Mouse (Mus musculus): Measurements from ENCODE around the gene Col7a1. TPM values are rescaled to one million over a fixed set of nuclear protein-coding genes. Genes with fewer than 3 reads are reported as not detected.

Gene Col7a1
- polyA plus RNA-seq, 1 experiment from 2014 or later: 2.6 TPM

DNA sequence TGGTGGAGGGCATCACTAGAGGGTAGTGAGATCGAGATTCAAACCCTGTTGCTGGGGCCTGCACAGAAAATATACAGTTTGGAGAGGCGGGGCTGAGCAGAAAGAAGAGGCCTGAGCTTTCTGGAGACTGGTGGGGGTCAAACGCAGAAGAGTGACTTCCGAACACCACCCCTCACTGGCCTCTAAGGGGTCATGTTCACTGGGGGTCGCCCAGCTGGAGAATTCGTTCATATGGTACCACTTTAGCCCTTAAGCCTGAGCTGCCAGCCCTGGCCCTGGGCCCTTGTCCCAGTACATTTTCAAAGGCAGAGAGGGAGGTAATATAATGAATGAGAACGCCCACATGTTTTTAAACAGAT, 37.1 kb downstream of the Col7a1 start:
- H3K27ac ChIP-seq (ENCODE audit: low read depth, low read length): no peak overlapping the region
- no peaks in the 10 kb centered on the region for H3K9me3 ChIP-seq (ENCODE audit: control insufficient read depth, low read length)
- ATAC-seq (ENCODE audit: low FRiP score): no peak

DNA sequence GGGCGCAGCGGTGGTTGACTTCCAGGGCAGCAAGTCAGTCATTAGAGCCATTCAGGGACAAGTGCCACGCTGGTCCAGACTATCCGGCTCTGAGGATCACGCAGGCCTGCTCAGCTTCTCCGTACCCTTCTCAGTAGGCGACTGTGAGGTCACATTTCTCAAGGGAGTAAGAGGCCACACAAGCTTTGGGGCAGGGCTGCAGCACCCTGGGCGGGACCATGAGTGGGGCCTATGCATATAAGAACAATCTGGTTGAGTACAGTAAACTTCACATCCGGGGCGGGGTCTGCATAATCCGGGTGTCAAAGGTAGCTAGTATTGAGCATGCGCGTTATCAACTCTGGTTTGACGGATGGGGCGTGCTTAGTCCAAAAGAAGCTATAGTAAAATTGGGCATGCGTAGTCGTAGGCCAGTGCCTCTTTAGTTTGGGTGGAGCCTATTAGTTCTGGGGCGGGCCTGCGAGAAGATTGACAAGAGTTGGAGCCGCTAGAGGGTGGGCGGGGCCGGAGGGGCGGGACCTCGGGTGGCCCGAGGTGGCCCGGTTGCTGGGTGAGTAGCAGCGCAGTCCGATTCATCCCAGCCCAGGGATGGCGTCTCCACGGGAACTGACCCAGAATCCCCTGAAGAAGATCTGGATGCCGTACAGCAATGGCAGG, 38.2 kb downstream of the Col7a1 start, which contains the start of gene Pfkfb4:
Gene Pfkfb4, plus strand, starts transcription at position 351 of the 657 bp plus-strand sequence.
- H3K4me3 ChIP-seq (ENCODE audit: low read depth, low read length): peak within 1 kb of the TSS; percentile 54
- no peaks in the 10 kb centered on the region for H3K9me3 ChIP-seq (ENCODE audit: control insufficient read depth, low read length)
- ATAC-seq (ENCODE audit: low FRiP score) (peak; percentile 96), DNase-seq (ENCODE audit: low spot score) (peak; percentile 97)
- WGBS: 2% methylated on average over 31 of the region's 31 CpGs
- H3K36me3 ChIP-seq (ENCODE audit: control insufficient read depth, insufficient read depth, low read length): no peaks in the 10 kb centered on the region
- H3K4me1 ChIP-seq (replicated peaks; ENCODE audit: control insufficient read depth, insufficient read depth, low read length): no peaks in the 10 kb centered on the region
- H3K27me3 ChIP-seq (ENCODE audit: control insufficient read depth, insufficient read depth, low read length): no peaks in the 10 kb centered on the region
- H3K9ac ChIP-seq (ENCODE audit: low read depth, low read length): peak within 1 kb of the TSS; percentile 50
- H3K27ac ChIP-seq (ENCODE audit: low read depth, low read length): peak within 1 kb of the TSS; percentile 58
- H3K4me2 ChIP-seq (replicated peaks; ENCODE audit: low read depth, low read length): peak within 1 kb of the TSS; percentile 72

More for the DNA sequence above, 37.1 kb downstream of the Col7a1 start:
- H3K4me3 ChIP-seq (ENCODE audit: low read depth, low read length): no peak overlapping the region
- no peaks in the 10 kb centered on the region for H3K4me1 ChIP-seq (replicated peaks; ENCODE audit: control insufficient read depth, insufficient read depth, low read length)
- WGBS: 77% methylated on average over 7 of the region's 7 CpGs
- H3K36me3 ChIP-seq (ENCODE audit: control insufficient read depth, insufficient read depth, low read length): no peaks in the 10 kb centered on the region
- no peak for DNase-seq (ENCODE audit: low spot score)
- no peak overlapping the region for H3K4me2 ChIP-seq (replicated peaks; ENCODE audit: low read depth, low read length)
- H3K27me3 ChIP-seq (ENCODE audit: control insufficient read depth, insufficient read depth, low read length): no peaks in the 10 kb centered on the region
- no peak overlapping the region for H3K9ac ChIP-seq (ENCODE audit: low read depth, low read length)

DNA sequence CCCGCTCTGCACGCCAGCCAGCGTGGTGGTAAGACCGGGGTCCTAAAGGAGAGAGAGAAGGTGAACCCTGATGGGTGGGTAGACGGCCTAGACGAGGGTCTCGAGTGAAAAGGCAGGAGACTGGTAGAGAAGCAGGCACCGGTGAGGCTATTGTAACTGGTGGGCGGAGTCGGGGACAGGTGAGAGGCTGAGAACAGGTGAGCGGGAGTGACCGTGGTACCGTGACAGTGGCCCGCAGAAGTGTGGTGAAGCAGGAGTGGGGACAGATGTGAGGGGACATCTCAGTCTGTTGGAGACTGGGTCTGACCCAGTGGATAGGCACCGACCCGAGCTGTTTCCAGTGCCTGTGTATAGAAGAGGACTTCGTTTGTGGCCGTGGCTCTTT, 38.7 kb downstream of the Col7a1 start:
- DNase-seq (ENCODE audit: low spot score) (no peak), ATAC-seq (ENCODE audit: low FRiP score) (peak; percentile 46; the same call in 1 of the 2 replicates)
- Histone ChIP-seq H3K9ac (ENCODE audit: low read depth, low read length) (peak overlapping the region; percentile 50), H3K9me3 (ENCODE audit: control insufficient read depth, low read length) (no peaks in the 10 kb centered on the region), H3K4me2 (replicated peaks; ENCODE audit: low read depth, low read length) (peak overlapping the region; percentile 72), H3K4me1 (replicated peaks; ENCODE audit: control insufficient read depth, insufficient read depth, low read length) (no peaks in the 10 kb centered on the region), H3K27ac (ENCODE audit: low read depth, low read length) (peak overlapping the region; percentile 38; the same call in 1 of the 2 replicates), H3K36me3 (ENCODE audit: control insufficient read depth, insufficient read depth, low read length) (no peaks in the 10 kb centered on the region), H3K4me3 (ENCODE audit: low read depth, low read length) (peak overlapping the region; percentile 54), H3K27me3 (ENCODE audit: control insufficient read depth, insufficient read depth, low read length) (no peaks in the 10 kb centered on the region)
- 12% methylated on average over 18 of the region's 18 CpGs for WGBS

DNA sequence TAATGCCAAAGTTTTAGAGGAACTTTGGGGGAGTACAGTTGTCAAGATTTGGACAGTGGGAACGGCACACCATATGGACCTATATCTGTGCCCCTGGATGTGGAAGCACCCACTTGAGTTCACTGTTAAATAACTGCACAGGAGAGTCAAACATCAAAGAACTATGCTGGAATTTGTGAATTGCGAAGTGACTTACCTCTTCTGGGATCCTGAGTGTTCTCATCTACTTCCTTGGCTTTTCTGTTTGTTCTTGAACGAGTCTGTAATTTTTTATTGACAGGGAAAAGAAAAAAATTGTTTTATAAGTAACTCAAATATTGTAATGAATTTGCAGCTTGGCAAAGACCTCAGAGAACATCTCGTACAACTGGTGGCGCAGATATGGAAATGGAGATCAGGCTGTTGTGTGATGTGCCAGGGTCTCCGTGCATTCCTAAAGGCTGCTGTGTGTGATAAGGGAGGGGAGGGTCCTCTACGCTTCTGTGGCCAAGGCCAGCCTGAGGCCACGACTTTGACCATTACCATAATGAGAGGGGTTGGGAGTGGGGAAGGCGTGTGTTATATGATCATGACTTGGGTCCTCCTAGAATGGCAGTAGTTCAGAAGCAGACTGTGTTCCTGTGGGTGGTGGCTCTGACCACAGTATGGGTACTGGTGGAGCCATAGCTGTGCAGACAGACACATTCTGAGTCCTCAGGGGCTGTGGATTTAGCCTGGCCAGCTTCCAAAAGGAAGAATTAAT, 39.4 kb downstream of the Col7a1 start:
- H3K9me3 ChIP-seq (ENCODE audit: control insufficient read depth, low read length): no peaks in the 10 kb centered on the region
- H3K27ac ChIP-seq (ENCODE audit: low read depth, low read length): no peak overlapping the region
- H3K27me3 ChIP-seq (ENCODE audit: control insufficient read depth, insufficient read depth, low read length): no peaks in the 10 kb centered on the region
- DNase-seq (ENCODE audit: low spot score) (no peak), ATAC-seq (ENCODE audit: low FRiP score) (no peak)
- H3K4me1 ChIP-seq (replicated peaks; ENCODE audit: control insufficient read depth, insufficient read depth, low read length): no peaks in the 10 kb centered on the region
- peak overlapping the region; percentile 54; the same call in 1 of the 2 replicates for H3K4me3 ChIP-seq (ENCODE audit: low read depth, low read length)
- 86% methylated on average over 9 of the region's 9 CpGs for WGBS
- no peak overlapping the region for H3K9ac ChIP-seq (ENCODE audit: low read depth, low read length)
- H3K36me3 ChIP-seq (ENCODE audit: control insufficient read depth, insufficient read depth, low read length): no peaks in the 10 kb centered on the region
- H3K4me2 ChIP-seq (replicated peaks; ENCODE audit: low read depth, low read length): peak overlapping the region; percentile 72; the same call in 1 of the 2 replicates

DNA sequence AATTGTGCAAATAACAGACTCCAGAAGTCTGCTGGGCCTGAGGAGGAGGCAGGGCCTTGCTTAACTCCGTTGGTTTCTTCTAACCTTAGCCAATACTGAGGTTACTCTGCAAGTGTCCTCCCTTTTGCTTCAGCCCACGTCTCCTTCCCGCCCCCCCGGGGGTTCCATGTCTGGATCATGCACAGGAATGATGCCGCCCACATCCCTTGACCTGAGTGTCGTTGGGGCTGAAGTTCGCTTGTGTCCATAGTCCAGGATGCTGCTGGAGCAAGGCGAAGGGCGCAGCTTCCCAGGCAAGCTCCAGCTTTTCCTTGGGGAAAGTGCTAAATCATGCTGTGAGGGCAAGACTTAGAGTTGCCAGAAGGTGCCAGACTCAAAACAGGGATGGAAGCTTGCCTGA, 43.0 kb downstream of the Col7a1 start:
- no peak for DNase-seq (ENCODE audit: low spot score)

DNA sequence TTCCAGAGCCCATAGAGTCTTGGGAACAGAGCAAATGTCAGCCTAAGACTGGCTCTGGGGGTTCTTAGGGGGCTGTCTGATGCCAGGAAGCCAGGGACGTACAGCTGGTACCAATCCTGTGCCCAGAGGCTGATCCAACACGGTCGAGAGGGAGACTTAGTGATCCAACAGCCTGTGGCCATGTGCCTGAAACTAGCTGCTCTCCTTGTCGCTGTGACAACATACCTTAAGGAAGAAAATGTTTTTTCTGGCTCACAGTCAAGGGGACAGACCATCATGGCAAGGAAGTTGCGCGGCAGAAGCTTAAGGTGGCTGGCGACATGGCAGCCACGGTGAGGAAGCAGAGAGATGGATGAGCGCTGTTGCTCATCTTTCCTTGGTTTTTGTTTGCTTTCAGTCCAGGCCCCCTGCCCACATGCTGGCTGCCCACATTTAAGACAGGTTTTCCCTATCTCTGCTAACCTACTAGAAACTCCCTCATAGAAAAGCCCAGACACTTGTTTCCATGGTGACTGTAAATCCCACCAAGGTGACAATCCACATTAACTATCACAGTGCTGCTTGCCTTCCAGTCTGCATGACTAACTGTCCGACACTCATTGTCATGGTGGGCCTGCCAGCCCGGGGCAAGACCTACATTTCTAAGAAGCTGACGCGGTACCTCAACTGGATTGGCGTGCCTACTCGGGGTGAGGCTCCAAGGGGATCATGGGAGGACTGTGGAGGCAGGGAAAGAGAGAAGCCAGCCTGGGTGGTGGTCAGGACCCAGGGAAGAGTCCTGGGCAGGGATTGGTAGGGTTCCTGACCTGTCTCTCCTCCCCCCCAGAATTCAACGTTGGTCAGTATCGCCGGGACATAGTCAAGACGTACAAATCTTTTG, 45.1 kb downstream of the Col7a1 start:
- H3K4me3 ChIP-seq (ENCODE audit: low read depth, low read length): no peak overlapping the region
- H3K4me2 ChIP-seq (replicated peaks; ENCODE audit: low read depth, low read length): no peak overlapping the region
- H3K9me3 ChIP-seq (ENCODE audit: control insufficient read depth, low read length): no peaks in the 10 kb centered on the region
- DNase-seq (ENCODE audit: low spot score) (no peak), ATAC-seq (ENCODE audit: low FRiP score) (no peak)
- 91% methylated on average over 19 of the region's 19 CpGs for WGBS
- no peak overlapping the region for H3K9ac ChIP-seq (ENCODE audit: low read depth, low read length)
- no peak overlapping the region for H3K27ac ChIP-seq (ENCODE audit: low read depth, low read length)
- H3K36me3 ChIP-seq (ENCODE audit: control insufficient read depth, insufficient read depth, low read length): no peaks in the 10 kb centered on the region; the same call in 1 of the 2 replicates
- no peaks in the 10 kb centered on the region for H3K27me3 ChIP-seq (ENCODE audit: control insufficient read depth, insufficient read depth, low read length)
- no peaks in the 10 kb centered on the region for H3K4me1 ChIP-seq (replicated peaks; ENCODE audit: control insufficient read depth, insufficient read depth, low read length)

More for the DNA sequence above, 43.0 kb downstream of the Col7a1 start:
- H3K9ac ChIP-seq (ENCODE audit: low read depth, low read length): no peak overlapping the region
- H3K4me2 ChIP-seq (replicated peaks; ENCODE audit: low read depth, low read length): no peak overlapping the region
- H3K27ac ChIP-seq (ENCODE audit: low read depth, low read length): no peak overlapping the region
- H3K36me3 ChIP-seq (ENCODE audit: control insufficient read depth, insufficient read depth, low read length): no peaks in the 10 kb centered on the region; the same call in 1 of the 2 replicates
- WGBS: 74% methylated on average over 9 of the region's 9 CpGs
- H3K4me1 ChIP-seq (replicated peaks; ENCODE audit: control insufficient read depth, insufficient read depth, low read length): no peaks in the 10 kb centered on the region
- H3K27me3 ChIP-seq (ENCODE audit: control insufficient read depth, insufficient read depth, low read length): no peaks in the 10 kb centered on the region
- no peak for ATAC-seq (ENCODE audit: low FRiP score)
- no peaks in the 10 kb centered on the region for H3K9me3 ChIP-seq (ENCODE audit: control insufficient read depth, low read length)
- no peak overlapping the region for H3K4me3 ChIP-seq (ENCODE audit: low read depth, low read length)

DNA sequence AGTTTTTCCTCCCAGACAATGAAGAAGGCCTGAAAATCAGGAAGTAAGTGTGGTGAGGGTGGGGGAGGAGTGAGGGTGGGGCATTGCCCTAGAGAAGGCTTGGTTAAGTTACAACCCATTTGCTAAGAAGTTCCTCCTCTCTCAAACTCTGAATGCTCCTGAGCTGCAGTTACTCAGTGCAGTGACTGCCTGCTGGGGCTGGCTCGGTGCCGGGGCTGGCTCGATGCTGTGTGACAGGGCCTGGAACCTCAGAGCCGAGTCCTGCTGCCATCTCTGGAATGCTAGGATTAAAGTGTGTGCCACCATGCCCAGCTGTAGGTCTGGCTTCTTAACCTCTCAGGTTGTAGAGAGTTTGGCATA, 45.8 kb downstream of the Col7a1 start:
- 83% methylated on average over 4 of the region's 4 CpGs for WGBS
- Histone ChIP-seq H3K9ac (ENCODE audit: low read depth, low read length) (no peak overlapping the region), H3K4me1 (replicated peaks; ENCODE audit: control insufficient read depth, insufficient read depth, low read length) (no peaks in the 10 kb centered on the region), H3K27ac (ENCODE audit: low read depth, low read length) (no peak overlapping the region), H3K9me3 (ENCODE audit: control insufficient read depth, low read length) (no peaks in the 10 kb centered on the region), H3K36me3 (ENCODE audit: control insufficient read depth, insufficient read depth, low read length) (no peaks in the 10 kb centered on the region; the same call in 1 of the 2 replicates), H3K4me2 (replicated peaks; ENCODE audit: low read depth, low read length) (no peak overlapping the region), H3K27me3 (ENCODE audit: control insufficient read depth, insufficient read depth, low read length) (no peaks in the 10 kb centered on the region), H3K4me3 (ENCODE audit: low read depth, low read length) (no peak overlapping the region)
- ATAC-seq (ENCODE audit: low FRiP score): no peak
- DNase-seq (ENCODE audit: low spot score): no peak

DNA sequence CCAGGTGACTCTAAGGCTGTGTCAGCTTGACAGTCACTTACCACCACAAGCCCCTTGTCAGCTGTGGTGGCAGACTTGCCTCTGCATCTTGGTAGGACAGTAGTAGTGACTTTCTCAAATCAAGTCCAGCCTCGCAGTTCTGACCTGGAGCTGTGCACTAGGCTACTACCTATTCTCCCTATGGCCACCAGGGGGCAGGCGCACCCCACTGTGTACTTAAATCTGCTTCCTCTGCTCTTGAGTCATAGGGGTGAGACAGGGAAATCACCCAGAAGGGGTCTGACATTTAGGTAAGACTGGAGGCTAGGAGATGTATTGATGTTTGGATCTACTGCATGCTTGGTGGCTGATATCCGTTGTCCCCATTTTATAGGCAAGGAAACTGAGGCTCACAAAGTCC, 47.3 kb downstream of the Col7a1 start:
- Histone ChIP-seq H3K9ac (ENCODE audit: low read depth, low read length) (no peak overlapping the region), H3K36me3 (ENCODE audit: control insufficient read depth, insufficient read depth, low read length) (no peaks in the 10 kb centered on the region; the same call in 1 of the 2 replicates), H3K4me3 (ENCODE audit: low read depth, low read length) (no peak overlapping the region), H3K4me1 (replicated peaks; ENCODE audit: control insufficient read depth, insufficient read depth, low read length) (no peaks in the 10 kb centered on the region), H3K4me2 (replicated peaks; ENCODE audit: low read depth, low read length) (no peak overlapping the region), H3K9me3 (ENCODE audit: control insufficient read depth, low read length) (no peaks in the 10 kb centered on the region), H3K27me3 (ENCODE audit: control insufficient read depth, insufficient read depth, low read length) (no peaks in the 10 kb centered on the region), H3K27ac (ENCODE audit: low read depth, low read length) (no peak overlapping the region)
- 5% methylated on average over 3 of the region's 3 CpGs for WGBS
- ATAC-seq (ENCODE audit: low FRiP score) (peak; percentile 64; the same call in 1 of the 2 replicates), DNase-seq (ENCODE audit: low spot score) (peak; percentile 84)
